Mouse (Mus musculus) megakaryocyte, embryonic 14.5 days (primary cell): Measurements from ENCODE around the gene Rasa4. TPM values are rescaled to one million over a fixed set of nuclear protein-coding genes. Genes with fewer than 3 reads are reported as not detected.

Experiments
- H3K27me3 ChIP-seq: replicated peaks from 2 replicates; pipeline ENCODE3; 2012; ENCODE audit warnings: inconsistent platforms
- H3K36me3 ChIP-seq: replicated peaks from 2 replicates; pipeline ENCODE3; 2012; ENCODE audit warnings: low read length, inconsistent platforms, mixed read lengths
- H3K4me1 ChIP-seq: 2 replicates; pipeline ENCODE4 v1.6.1; 2012; ENCODE audit warnings: inconsistent platforms
- H3K4me3 ChIP-seq: replicated peaks from 2 replicates; pipeline ENCODE3; 2012; ENCODE audit warnings: moderate library complexity, mild to moderate bottlenecking, inconsistent platforms
- H3K9me3 ChIP-seq: 2 replicates; pipeline ENCODE4 v1.6.1; 2012; ENCODE audit warnings: inconsistent platforms
- FLI1 ChIP-seq: IDR thresholded peaks from 2 replicates; pipeline ENCODE4 v1.6.1; 2012; ENCODE audit warnings: low read length, inconsistent platforms, mixed read lengths
- GATA1 ChIP-seq: IDR thresholded peaks from 3 replicates; pipeline ENCODE4 v1.6.1; 2012; ENCODE audit warnings: mixed read lengths, low read length, inconsistent platforms, borderline replicate concordance
- polyA plus RNA-seq: library from polyadenylated mRNA; stranded (reverse); fragments of >175 nt; gene quantifications from 2 replicates; pipeline ENCODE4 v1.2.3, GENCODE M21; 2012; ENCODE audit warnings: low replicate concordance; ENCODE audit not compliant: insufficient read depth

Gene Rasa4
- 4.4 and 18.1 TPM in 2 replicates for polyA plus RNA-seq

DNA sequence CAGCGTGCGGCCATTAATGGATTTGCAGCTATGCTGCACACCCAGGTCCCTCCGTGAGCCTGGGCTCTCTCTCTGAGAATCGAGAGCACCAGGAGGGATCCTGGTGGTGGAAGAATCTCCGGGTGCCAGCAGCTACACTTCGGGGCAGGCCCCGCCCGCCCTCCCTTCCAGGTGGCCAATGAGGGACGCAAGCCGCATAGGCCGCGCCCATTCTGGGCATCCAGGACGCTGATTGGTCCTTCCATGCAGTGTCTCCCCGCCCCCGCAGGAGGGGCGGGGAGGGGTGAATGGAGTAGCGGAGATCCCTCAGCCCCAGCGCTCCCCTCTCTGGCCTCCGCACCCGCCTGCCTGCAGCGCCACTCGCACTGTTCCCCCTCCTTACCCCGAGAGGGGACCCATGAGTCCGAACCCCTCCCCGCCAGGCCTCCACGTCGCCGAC, at the start of gene Rasa4:
Gene Rasa4, plus strand, starts transcription at position 248 of the 439 bp plus-strand sequence.
- Histone ChIP-seq H3K36me3 (no peaks in the 10 kb centered on the region), H3K27me3 (peaks cover 43% of the 10 kb centered on the region), H3K4me3 (peak within 1 kb of the TSS; percentile 93), H3K4me1 (peaks cover 43% of the 10 kb centered on the region), H3K9me3 (peaks cover 2% of the 10 kb centered on the region; the same call in 1 of the 2 replicates)
- TF ChIP-seq GATA1 (no peak), FLI1 (no peak)

DNA sequence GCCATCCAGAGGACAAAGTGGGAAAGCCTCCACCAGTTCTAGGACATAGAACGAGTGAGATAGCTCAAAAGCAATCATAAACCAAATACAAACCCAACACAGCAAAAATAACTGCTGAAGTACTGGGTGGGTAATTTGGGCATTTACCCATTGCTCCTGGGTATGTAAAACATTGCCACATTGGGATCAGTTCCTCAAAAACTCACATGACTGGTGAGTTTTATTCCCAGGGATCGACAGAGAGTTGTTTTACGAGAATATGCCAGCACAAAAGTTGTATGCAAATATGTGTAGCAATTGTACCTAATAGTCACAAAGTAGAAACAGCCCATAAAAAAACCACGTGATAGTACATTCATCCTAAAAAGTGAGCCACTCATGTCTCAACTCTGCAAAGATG, 48.8 kb upstream of the Rasa4 start:
- H3K4me3 ChIP-seq, result no peak overlapping the region
- no peak for TF ChIP-seq FLI1
- no peak for TF ChIP-seq GATA1

DNA sequence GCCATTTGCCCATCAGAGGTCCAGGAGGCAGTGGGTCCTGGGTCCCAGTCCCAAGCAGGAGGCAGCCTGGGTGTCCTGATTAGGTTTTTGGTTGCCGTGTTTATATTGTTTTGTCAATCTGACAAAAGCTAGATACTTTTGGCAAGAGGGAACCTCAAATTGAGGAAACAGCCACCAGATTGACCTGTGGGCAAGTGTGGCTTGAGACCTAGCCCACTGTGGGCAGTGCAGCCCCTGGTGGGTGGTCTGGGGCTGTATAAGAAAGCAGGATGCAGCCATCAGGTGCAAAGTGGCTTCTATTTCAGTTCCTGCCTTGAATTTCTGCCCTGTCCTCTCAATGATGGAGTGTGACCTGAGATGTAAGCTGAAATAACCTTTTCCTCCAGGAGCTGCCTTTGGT, 48.4 kb upstream of the Rasa4 start:
- peaks cover 28% of the 10 kb centered on the region for H3K36me3 ChIP-seq
- H3K4me1 ChIP-seq, result peaks cover 22% of the 10 kb centered on the region
- no peak for TF ChIP-seq GATA1
- TF ChIP-seq FLI1, result no peak
- H3K9me3 ChIP-seq, result peaks cover 7% of the 10 kb centered on the region
- no peak overlapping the region for H3K4me3 ChIP-seq
- peaks cover 21% of the 10 kb centered on the region for H3K27me3 ChIP-seq

More for the DNA sequence above, 48.8 kb upstream of the Rasa4 start:
- peaks cover 32% of the 10 kb centered on the region for H3K36me3 ChIP-seq
- H3K9me3 ChIP-seq, result peaks cover 7% of the 10 kb centered on the region
- H3K27me3 ChIP-seq, result peaks cover 21% of the 10 kb centered on the region
- peaks cover 21% of the 10 kb centered on the region for H3K4me1 ChIP-seq

DNA sequence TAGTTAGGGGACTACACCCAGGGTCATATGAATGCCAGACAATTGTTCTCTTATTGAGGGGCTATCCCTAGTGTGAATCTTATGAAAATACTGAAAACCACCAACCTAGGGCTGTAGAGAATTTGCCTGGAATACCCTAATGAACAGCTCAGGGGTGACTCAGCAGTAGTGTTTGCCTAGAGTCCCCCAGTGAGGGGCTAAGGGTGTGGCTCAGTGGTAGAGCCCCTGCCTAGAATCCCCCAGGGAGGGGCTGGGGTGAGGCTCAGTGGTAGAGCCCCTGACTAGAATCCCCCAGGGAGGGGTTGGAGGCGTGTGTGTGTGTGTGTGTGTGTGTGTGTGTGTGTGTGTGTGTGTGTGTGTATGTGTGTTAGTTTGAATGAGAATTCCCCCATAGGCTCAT, 47.0 kb upstream of the Rasa4 start:
- TF ChIP-seq FLI1 (no peak), GATA1 (no peak)
- Histone ChIP-seq H3K36me3 (peaks cover 14% of the 10 kb centered on the region), H3K4me3 (no peak overlapping the region), H3K27me3 (peaks cover 21% of the 10 kb centered on the region), H3K9me3 (peaks cover 7% of the 10 kb centered on the region), H3K4me1 (peaks cover 33% of the 10 kb centered on the region)

DNA sequence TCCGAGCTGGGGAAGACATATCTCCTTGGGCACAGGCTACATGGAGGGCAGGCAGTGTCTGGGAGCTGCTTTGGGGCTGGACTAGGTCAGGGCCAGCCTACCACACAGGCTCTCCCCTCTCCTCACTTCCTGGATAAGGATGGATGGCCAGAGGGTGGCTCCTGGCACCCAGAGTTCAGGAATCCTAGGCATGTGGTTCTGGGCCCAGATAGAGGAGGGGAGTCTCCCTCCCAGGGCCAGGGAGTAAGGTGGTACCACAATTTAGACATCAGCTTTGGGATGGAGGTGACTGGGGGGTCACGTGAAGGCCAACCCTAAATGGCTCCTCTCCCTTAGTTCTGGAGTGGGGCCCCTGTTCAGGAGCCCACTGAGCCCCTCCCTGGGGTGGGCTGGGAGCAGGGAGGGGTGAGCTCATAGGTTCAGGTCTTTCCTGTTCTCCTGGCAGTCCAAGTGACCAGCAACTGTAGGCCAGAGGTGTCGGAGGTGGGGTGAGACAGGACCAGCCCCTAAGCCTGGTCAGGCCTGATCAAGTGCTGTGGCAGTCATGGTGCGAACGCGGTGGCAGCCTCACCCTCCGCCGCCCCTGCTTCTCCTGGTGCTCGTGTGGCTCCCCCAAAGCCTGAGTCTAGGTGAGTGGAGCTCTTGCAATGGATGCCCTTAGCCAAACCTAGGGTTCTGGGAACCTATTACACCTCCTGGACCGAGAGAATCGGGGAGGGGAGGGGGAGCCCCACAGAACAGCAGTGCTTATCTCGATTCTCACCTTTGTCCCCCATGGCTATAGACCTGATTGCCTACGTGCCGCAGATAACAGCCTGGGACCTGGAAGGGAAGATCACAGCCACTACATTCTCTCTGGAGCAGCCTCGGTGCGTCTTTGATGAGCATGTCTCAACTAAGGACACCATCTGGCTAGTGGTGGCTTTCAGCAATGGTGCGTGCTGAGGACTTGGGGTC, 45.2 kb upstream of the Rasa4 start, which contains the start of gene Upk3b:
Gene Upk3b, plus strand, starts transcription at position 239 of the 957 bp plus-strand sequence.
- Histone ChIP-seq H3K36me3 (no peaks in the 10 kb centered on the region), H3K4me1 (peaks cover 33% of the 10 kb centered on the region), H3K27me3 (peaks cover 32% of the 10 kb centered on the region), H3K4me3 (peak within 1 kb of the TSS; percentile 15), H3K9me3 (peaks cover 7% of the 10 kb centered on the region)
- no peak for TF ChIP-seq FLI1
- no peak for TF ChIP-seq GATA1

DNA sequence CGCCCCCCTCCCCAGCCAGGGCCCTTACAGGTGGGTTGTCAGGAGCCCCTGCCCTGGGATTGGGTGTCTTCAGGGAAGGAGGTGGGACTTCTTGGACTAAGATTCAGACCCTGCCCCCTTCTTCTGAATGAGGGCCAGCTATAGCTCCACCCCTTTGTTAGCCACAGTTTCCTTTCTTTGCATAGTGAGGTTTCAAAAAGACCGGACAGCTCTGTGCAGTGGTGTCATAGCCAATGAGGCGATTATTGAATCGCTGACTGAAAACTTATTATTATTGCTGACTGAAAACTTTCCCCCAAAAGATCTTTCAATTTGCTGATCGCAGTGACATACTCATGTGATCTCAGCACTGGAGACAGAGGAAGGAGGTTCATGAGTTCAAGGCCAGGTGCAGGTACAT, 43.5 kb upstream of the Rasa4 start:
- Histone ChIP-seq H3K9me3 (peaks cover 7% of the 10 kb centered on the region), H3K36me3 (no peaks in the 10 kb centered on the region), H3K4me3 (peak overlapping the region; percentile 86), H3K27me3 (peaks cover 41% of the 10 kb centered on the region), H3K4me1 (peaks cover 36% of the 10 kb centered on the region)
- TF ChIP-seq GATA1 (no peak), FLI1 (no peak)

DNA sequence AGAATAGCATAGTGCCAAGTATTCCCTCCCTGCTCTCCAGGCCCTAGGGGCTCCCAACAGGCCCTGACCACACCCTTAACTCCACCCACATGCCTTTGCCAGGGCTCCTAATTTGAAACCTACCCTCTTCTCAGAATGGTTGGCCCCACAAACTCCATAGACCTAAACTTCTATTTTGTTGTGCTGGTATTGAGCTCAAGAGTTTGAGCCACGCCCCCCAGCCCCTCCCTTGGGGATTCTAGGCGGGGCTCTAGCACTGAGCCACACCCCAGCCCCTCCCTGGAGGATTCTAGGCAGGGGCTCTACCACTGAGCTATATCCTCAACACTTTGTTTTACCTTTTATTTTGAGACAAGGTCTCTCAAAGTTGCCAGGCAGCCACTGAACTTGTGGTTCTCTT, 42.5 kb upstream of the Rasa4 start:
- no peaks in the 10 kb centered on the region for H3K36me3 ChIP-seq
- TF ChIP-seq FLI1 (no peak), GATA1 (no peak)

DNA sequence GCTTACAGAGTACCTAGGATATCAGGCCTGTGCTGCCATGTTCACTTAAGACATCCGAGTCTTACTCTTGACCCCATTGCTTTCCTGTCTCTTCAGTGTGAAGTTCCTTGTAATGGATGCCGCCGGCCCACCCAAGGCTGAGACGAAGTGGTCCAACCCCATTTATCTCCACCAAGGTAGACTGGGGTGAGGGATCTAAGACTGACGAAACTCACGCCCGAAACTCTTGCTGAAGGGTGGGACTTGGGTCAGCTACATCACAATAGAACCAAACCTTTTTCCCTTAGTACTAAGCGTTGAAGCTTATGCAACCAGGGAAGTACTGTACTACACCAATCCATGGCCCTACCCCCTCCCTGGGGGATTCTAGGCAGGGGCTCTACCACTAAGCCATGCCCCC, 42.0 kb upstream of the Rasa4 start:
- H3K4me3 ChIP-seq, result no peak overlapping the region
- no peak for TF ChIP-seq GATA1
- no peak for TF ChIP-seq FLI1
- H3K9me3 ChIP-seq, result peaks cover 7% of the 10 kb centered on the region
- no peaks in the 10 kb centered on the region for H3K36me3 ChIP-seq
- peaks cover 40% of the 10 kb centered on the region for H3K27me3 ChIP-seq
- H3K4me1 ChIP-seq, result peaks cover 42% of the 10 kb centered on the region

More for the DNA sequence above, 42.5 kb upstream of the Rasa4 start:
- no peak overlapping the region for H3K4me3 ChIP-seq
- H3K4me1 ChIP-seq, result peaks cover 42% of the 10 kb centered on the region
- peaks cover 39% of the 10 kb centered on the region for H3K27me3 ChIP-seq
- peaks cover 7% of the 10 kb centered on the region for H3K9me3 ChIP-seq

DNA sequence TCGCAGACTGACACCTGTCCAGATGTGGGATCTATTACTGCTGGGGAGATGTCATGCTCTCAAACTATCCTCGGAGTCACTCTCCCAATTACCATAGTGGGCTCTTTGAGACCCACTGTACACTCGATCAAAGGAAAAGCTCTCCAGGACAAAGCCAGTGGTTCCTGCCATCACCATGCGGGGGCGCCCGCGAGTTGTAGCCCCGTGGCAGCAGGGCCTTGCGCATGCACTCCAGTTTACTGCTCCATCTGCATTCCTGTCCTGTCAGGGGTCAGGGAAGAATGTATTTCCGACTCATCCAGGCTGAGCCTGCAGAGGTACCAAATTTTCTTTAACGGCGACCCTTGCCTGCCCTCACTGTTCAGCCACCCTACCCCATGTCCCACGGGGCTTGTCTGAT, 38.9 kb upstream of the Rasa4 start:
- peaks cover 23% of the 10 kb centered on the region for H3K4me1 ChIP-seq
- no peaks in the 10 kb centered on the region for H3K36me3 ChIP-seq
- no peak for TF ChIP-seq GATA1
- no peak for TF ChIP-seq FLI1
- peaks cover 38% of the 10 kb centered on the region for H3K27me3 ChIP-seq
- peaks cover 4% of the 10 kb centered on the region; the same call in 1 of the 2 replicates for H3K9me3 ChIP-seq
- H3K4me3 ChIP-seq, result no peak overlapping the region

DNA sequence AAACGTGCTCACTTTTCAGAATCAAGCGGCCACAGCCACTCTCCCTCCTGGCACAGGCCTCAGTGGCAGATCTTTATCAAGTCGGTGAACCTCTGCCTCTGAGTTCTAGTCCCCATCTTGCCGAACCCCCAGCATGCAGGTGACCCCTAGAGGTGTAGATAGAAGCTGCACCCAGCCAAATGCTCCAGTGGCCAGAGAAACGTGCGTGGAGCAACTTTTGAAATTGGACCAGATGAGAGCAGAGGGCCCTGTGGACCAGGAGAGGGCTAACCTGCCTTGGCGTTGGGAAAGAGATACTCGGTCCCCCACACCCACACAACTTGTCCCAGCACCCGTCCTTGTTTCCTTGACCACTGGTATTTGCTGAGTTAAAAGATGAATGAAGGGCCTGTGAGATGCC, 38.3 kb upstream of the Rasa4 start:
- H3K4me1 ChIP-seq, result peaks cover 18% of the 10 kb centered on the region
- H3K9me3 ChIP-seq, result peaks cover 4% of the 10 kb centered on the region; the same call in 1 of the 2 replicates
- no peaks in the 10 kb centered on the region for H3K36me3 ChIP-seq
- H3K4me3 ChIP-seq, result no peak overlapping the region
- peaks cover 42% of the 10 kb centered on the region for H3K27me3 ChIP-seq
- TF ChIP-seq FLI1, result no peak
